18 mouse cellular contexts compared by ENCODE assay signal in the genomic region with DNA sequence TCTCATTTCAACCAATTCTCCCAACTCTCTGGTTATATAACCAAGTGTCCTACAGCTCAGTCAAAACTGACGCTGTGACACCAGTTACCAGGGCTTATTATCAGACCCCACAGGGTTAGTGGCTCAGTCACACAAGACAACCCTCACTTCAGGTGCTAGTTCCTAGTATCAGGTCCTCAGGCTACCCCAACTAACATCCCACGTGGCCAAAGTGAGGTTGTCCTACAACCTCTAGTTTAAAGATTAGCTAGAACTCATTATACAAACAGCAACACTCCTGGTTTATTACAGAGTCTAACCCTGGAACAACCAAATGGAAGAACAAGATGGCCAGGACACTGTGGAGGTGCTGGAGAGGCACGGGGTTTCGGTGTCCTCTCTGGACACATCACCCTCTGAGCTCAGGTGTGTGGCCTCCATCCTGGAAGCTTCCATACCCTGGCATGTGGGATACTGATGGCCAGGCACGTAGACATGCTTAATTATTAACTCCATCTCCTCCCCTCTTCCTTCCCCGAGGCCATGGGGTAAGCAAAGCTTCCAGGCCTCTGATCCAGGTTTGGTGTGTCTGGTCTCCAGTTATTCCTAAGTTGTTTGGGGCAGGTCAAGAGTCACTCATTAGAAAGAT. TPM values are rescaled to one million over a fixed set of nuclear protein-coding genes. Genes with fewer than 3 reads are reported as not detected.
DNase-seq lines count a peak whose midpoint lies in the region; ATAC-seq and TF ChIP-seq lines count a peak whose summit lies in the region.
"Had no signal": no experiment of that assay in that cellular context is flagged by ENCODE, and none has a peak within 500 bp of the region (broad histone marks: within the 10 kb centered on the region; RNA-seq: fewer than 3 reads in every experiment).

No protein-coding gene starts in this region.

- intact Hi-C loops in gastrocnemius, adult 2 months (cut with DNase I): no loop called here

- no peak overlapping the region for H3K4me2 ChIP-seq in liver, embryonic 15.5 days
- H3K4me2 ChIP-seq in midbrain, embryonic 14.5 days (ENCODE audit: low read length): no peak overlapping the region
- H3K4me2 ChIP-seq: heart, embryonic 11.5 days; hindbrain, embryonic 15.5 days; limb, embryonic 13.5 days had no signal

- no peak for TF ChIP-seq CTCF in liver, adult 2 months (IDR thresholded peaks at IDR 0.05; ENCODE audit: low read depth, low read length)
- no peak for TF ChIP-seq CTCF in gastrocnemius, adult 2 months (IDR thresholded peaks at IDR 0.05)

- peak; percentile 68 for ATAC-seq in liver, embryonic 15.5 days (ENCODE audit: insufficient read depth)
- no peak for ATAC-seq in midbrain, embryonic 14.5 days (ENCODE audit: low FRiP score, low TSS enrichment)

- peak; percentile 92 for DNase-seq in liver, adult 2 months (ENCODE audit: extremely low read depth, low read depth, low spot score)
- DNase-seq in liver: no peak
- peak; percentile 31 for DNase-seq in kidney, postnatal 10 days
- no peak for DNase-seq in gastrocnemius, adult 2 months
- DNase-seq in heart, embryonic 10.5 days (ENCODE audit: low spot score): no peak
- DNase-seq in midbrain, embryonic 14.5 days: no peak
- no peak for DNase-seq in cerebellum, postnatal 10 days
- DNase-seq: adrenal gland, postnatal 25 days; cerebellum, adult 8-10 months; embryo, embryonic 11 days; gastrocnemius, postnatal 25 days; lung, postnatal 14 days; right cerebral cortex, postnatal 14 days had no signal

- 25% methylated on average over 6 of the region's 6 CpGs for WGBS in liver, adult 2 months
- 71% methylated on average over 6 of the region's 6 CpGs for WGBS in liver, embryonic 15.5 days (ENCODE audit: insufficient replicate concordance)
- WGBS in heart, embryonic 10.5 days: 81% methylated on average over 6 of the region's 6 CpGs
- 85% methylated on average over 6 of the region's 6 CpGs for WGBS in midbrain, embryonic 14.5 days

- peaks cover 10% of the 10 kb centered on the region; the same call in 1 of the 2 replicates for H3K4me1 ChIP-seq in liver, adult 2 months (ENCODE audit: control insufficient read depth, insufficient read depth, low read length)
- H3K4me1 ChIP-seq in liver, embryonic 15.5 days (replicated peaks): peaks cover 23% of the 10 kb centered on the region
- H3K4me1 ChIP-seq in heart, embryonic 10.5 days: no peaks in the 10 kb centered on the region
- no peaks in the 10 kb centered on the region for H3K4me1 ChIP-seq in midbrain, embryonic 14.5 days (ENCODE audit: control insufficient read depth, insufficient read depth, low read length)
- H3K4me1 ChIP-seq: hindbrain, embryonic 15.5 days had no signal

- no peak overlapping the region for H3K9ac ChIP-seq in liver, adult 2 months (ENCODE audit: low read depth, low read length)
- H3K9ac ChIP-seq in liver, embryonic 15.5 days: no peak overlapping the region
- H3K9ac ChIP-seq in midbrain, embryonic 14.5 days (replicated peaks; ENCODE audit: low read length): no peak overlapping the region
- H3K9ac ChIP-seq: hindbrain, embryonic 15.5 days; limb, embryonic 13.5 days had no signal

- 0 out of 2 replicates have a peak, but pooled peaks have one; percentile 15 for TF ChIP-seq POLR2A in liver, adult 2 months (IDR thresholded peaks at IDR 0.05; ENCODE audit: extremely low read depth, insufficient read depth, low read length)

- no peaks in the 10 kb centered on the region for H3K27me3 ChIP-seq in liver, adult 2 months (ENCODE audit: control insufficient read depth, insufficient read depth, low read length)
- H3K27me3 ChIP-seq in liver, embryonic 15.5 days: no peaks in the 10 kb centered on the region
- no peaks in the 10 kb centered on the region for H3K27me3 ChIP-seq in heart, embryonic 10.5 days (ENCODE audit: insufficient read depth, poor library complexity, severe bottlenecking)
- no peaks in the 10 kb centered on the region for H3K27me3 ChIP-seq in midbrain, embryonic 14.5 days (ENCODE audit: control insufficient read depth, insufficient read depth, low read length)
- H3K27me3 ChIP-seq: hindbrain, embryonic 15.5 days; limb, embryonic 13.5 days had no signal

- H3K27ac ChIP-seq in liver, adult 2 months (replicated peaks; ENCODE audit: insufficient read depth, low read depth, low read length): peak overlapping the region; percentile 78
- peak overlapping the region; percentile 74 for H3K27ac ChIP-seq in liver, embryonic 15.5 days (replicated peaks)
- H3K27ac ChIP-seq in gastrocnemius, adult 2 months: no peak overlapping the region
- no peak overlapping the region for H3K27ac ChIP-seq in heart, embryonic 10.5 days
- no peak overlapping the region for H3K27ac ChIP-seq in midbrain, embryonic 14.5 days (replicated peaks; ENCODE audit: low read depth, low read length)
- H3K27ac ChIP-seq: hindbrain, embryonic 15.5 days; limb, embryonic 13.5 days had no signal

- peaks cover 28% of the 10 kb centered on the region for H3K36me3 ChIP-seq in liver, adult 2 months (ENCODE audit: control insufficient read depth, insufficient read depth, low read length)
- H3K36me3 ChIP-seq in liver, embryonic 15.5 days (replicated peaks): peaks cover 69% of the 10 kb centered on the region
- peaks cover 67% of the 10 kb centered on the region for H3K36me3 ChIP-seq in heart, embryonic 10.5 days
- H3K36me3 ChIP-seq in midbrain, embryonic 14.5 days (ENCODE audit: control insufficient read depth, insufficient read depth, low read length): peaks cover 43% of the 10 kb centered on the region

- no peak overlapping the region for H3K4me3 ChIP-seq in liver, adult 2 months (ENCODE audit: insufficient read depth, low read depth, low read length)
- H3K4me3 ChIP-seq in liver, embryonic 15.5 days (replicated peaks): no peak overlapping the region
- no peak overlapping the region for H3K4me3 ChIP-seq in gastrocnemius, adult 2 months
- H3K4me3 ChIP-seq in heart, embryonic 10.5 days: no peak overlapping the region
- H3K4me3 ChIP-seq in midbrain, embryonic 14.5 days (replicated peaks; ENCODE audit: low read depth, low read length): no peak overlapping the region
- H3K4me3 ChIP-seq: erythroblast, embryonic 14.5 days; hindbrain, embryonic 15.5 days; limb, embryonic 13.5 days had no signal

- H3K79me2 ChIP-seq in liver, adult 2 months (ENCODE audit: control insufficient read depth, insufficient read depth, low read length): no peaks in the 10 kb centered on the region

- no peaks in the 10 kb centered on the region for H3K9me3 ChIP-seq in liver, embryonic 15.5 days (replicated peaks)
- no peaks in the 10 kb centered on the region for H3K9me3 ChIP-seq in heart, embryonic 10.5 days
- H3K9me3 ChIP-seq in midbrain, embryonic 14.5 days (ENCODE audit: control insufficient read depth, low read length): no peaks in the 10 kb centered on the region
- H3K9me3 ChIP-seq: hindbrain, embryonic 15.5 days had no signal

RNA-seq across cellular contexts. Expression of gene Ino80d, which starts 9.5 kb away (rescaled TPM):
- total RNA-seq in liver, adult 2 months (2014; rRNA removed): 5.3 and 6.3 TPM in 2 replicates
- 3.6 and 5.2 TPM in 2 replicates for polyA plus RNA-seq in liver, adult 2 months (2012; rRNA removed)
- polyA plus RNA-seq in liver, embryonic 15.5 days (2015; fragmentation: Nextera tagmentation; extraction: Ambion mirVana): 4.6 and 5.0 TPM in 2 replicates
- 10 to 100 TPM; 14.0 to 14.6 TPM for total RNA-seq in gastrocnemius, adult 2 months (2021)
- polyA plus RNA-seq in heart, embryonic 10.5 days (2016; fragmentation: Nextera tagmentation; extraction: Ambion mirVana): 12.2 and 12.9 TPM in 2 replicates
- polyA plus RNA-seq in midbrain, embryonic 14.5 days (2014; fragmentation: Nextera tagmentation; extraction: Ambion mirVana): 8.2 and 10.3 TPM in 2 replicates

RNA-seq across cellular contexts. Expression of gene Eef1b2, which starts 52.7 kb away (rescaled TPM):
- 222 and 232 TPM in 2 replicates for total RNA-seq in liver, adult 2 months (2014; rRNA removed)
- 174 and 202 TPM in 2 replicates for polyA plus RNA-seq in liver, adult 2 months (2012; rRNA removed)
- polyA plus RNA-seq in liver, embryonic 15.5 days (2015; fragmentation: Nextera tagmentation; extraction: Ambion mirVana): 246 and 251 TPM in 2 replicates
- 100 to 1,000 TPM; 311 to 425 TPM for total RNA-seq in gastrocnemius, adult 2 months (2021)
- 410 and 531 TPM in 2 replicates for polyA plus RNA-seq in heart, embryonic 10.5 days (2016; fragmentation: Nextera tagmentation; extraction: Ambion mirVana)
- polyA plus RNA-seq in midbrain, embryonic 14.5 days (2014; fragmentation: Nextera tagmentation; extraction: Ambion mirVana): 485 and 564 TPM in 2 replicates

RNA-seq across cellular contexts. Expression of gene Ndufs1, which starts 52.7 kb away (rescaled TPM):
- total RNA-seq in liver, adult 2 months (2014; rRNA removed): 141 and 182 TPM in 2 replicates
- 47.5 and 51.6 TPM in 2 replicates for polyA plus RNA-seq in liver, adult 2 months (2012; rRNA removed)
- 94.0 and 100 TPM in 2 replicates for polyA plus RNA-seq in liver, embryonic 15.5 days (2015; fragmentation: Nextera tagmentation; extraction: Ambion mirVana)
- 100 to 1,000 TPM; 323 to 475 TPM for total RNA-seq in gastrocnemius, adult 2 months (2021)
- polyA plus RNA-seq in heart, embryonic 10.5 days (2016; fragmentation: Nextera tagmentation; extraction: Ambion mirVana): 223 and 344 TPM in 2 replicates
- polyA plus RNA-seq in midbrain, embryonic 14.5 days (2014; fragmentation: Nextera tagmentation; extraction: Ambion mirVana): 116 and 136 TPM in 2 replicates

Comparison
In these comparisons a context has a peak if more than half of its experiments do, and no peak if none do; other contexts are left out.
1. DNase-seq: peak in liver, adult 2 months (single experiment) and kidney, postnatal 10 days (single experiment); none in liver (single experiment), gastrocnemius, adult 2 months (single experiment), heart, embryonic 10.5 days (single experiment), midbrain, embryonic 14.5 days (single experiment) and cerebellum, postnatal 10 days (0 of 2).
2. H3K27ac ChIP-seq: peak in liver, adult 2 months (single experiment) and liver, embryonic 15.5 days (single experiment); none in gastrocnemius, adult 2 months (single experiment), heart, embryonic 10.5 days (single experiment) and midbrain, embryonic 14.5 days (single experiment).